Mouse (Mus musculus) heart, embryonic 13.5 days (tissue): ENCODE results near the gene Gm36210. TPM values are rescaled to one million over a fixed set of nuclear protein-coding genes. Genes with fewer than 3 reads are reported as not detected.
A peak's percentile ranks its signal among the peaks of the same experiment; 100 is the strongest.
"Not testable (repeated sequence)": the region's sequence is repeated elsewhere in the genome, so short reads cannot be mapped to it uniquely, and the experiment has no call there.

Experiments used
- ATAC-seq: fragments of 200-750 bp; cut with Nextera tagmentation; 2 replicates; pipeline ENCODE4 v1.8.0; 2017; ENCODE audit warnings: moderate TSS enrichment; ENCODE audit not compliant: insufficient number of reproducible peaks, low FRiP score, low TSS enrichment; ENCODE audit errors: extremely low read depth
- H3K27ac ChIP-seq: fragments of 300-500 bp; sonication (generic); replicated peaks from 2 replicates; pipeline ENCODE4 v1.5.1; 2015; ENCODE audit warnings: moderate library complexity, mild to moderate bottlenecking, inconsistent platforms
- H3K27me3 ChIP-seq: fragments of 300-500 bp; sonication (generic); replicated peaks from 2 replicates; pipeline ENCODE4 v1.6.1; 2015; ENCODE audit warnings: mild to moderate bottlenecking, inconsistent platforms
- H3K36me3 ChIP-seq: fragments of 300-500 bp; sonication (generic); 2 replicates; pipeline ENCODE4 v1.6.1; 2015; ENCODE audit warnings: mild to moderate bottlenecking, inconsistent platforms
- H3K4me1 ChIP-seq: fragments of 300-500 bp; sonication (generic); 2 replicates; pipeline ENCODE4 v1.6.1; 2015; ENCODE audit warnings: inconsistent platforms
- H3K4me2 ChIP-seq: fragments of 300-500 bp; sonication (generic); 2 replicates; pipeline ENCODE4 v1.6.1; 2015; ENCODE audit warnings: inconsistent platforms, mild to moderate bottlenecking, moderate library complexity
- H3K4me3 ChIP-seq: fragments of 300-500 bp; sonication (generic); 2 replicates; pipeline ENCODE4 v1.5.1; 2015; ENCODE audit warnings: moderate library complexity, mild to moderate bottlenecking, inconsistent platforms
- H3K9ac ChIP-seq: fragments of 300-500 bp; sonication (generic); 2 replicates; pipeline ENCODE4 v1.6.1; 2015; ENCODE audit warnings: inconsistent platforms, mild to moderate bottlenecking, moderate library complexity
- H3K9me3 ChIP-seq: fragments of 300-500 bp; sonication (generic); 2 replicates; pipeline ENCODE4 v1.6.1; 2016; ENCODE audit warnings: inconsistent platforms
- WGBS: fragments of 180-500 bp; shearing (Covaris S2); methylation state at CpG from one replicate; pipeline ENCODE4 v1.1.7; 2015; ENCODE audit warnings: mixed read lengths; 5-methylcytosine and 5-hydroxymethylcytosine counted together
- polyA plus RNA-seq: library from polyadenylated mRNA; unstranded; fragments of >200 nt; fragmentation: Nextera tagmentation; extraction: Ambion mirVana; gene quantifications from 2 replicates; pipeline ENCODE4 v1.2.1, GENCODE M21; 2015

Gene Gm36210
- polyA plus RNA-seq, 1 experiment from 2014 or later: not detected

- no peak overlapping the region for H3K4me2 ChIP-seq
- H3K27me3 ChIP-seq: no peaks in the 10 kb centered on the region
- no peaks in the 10 kb centered on the region for H3K9me3 ChIP-seq
- no peak overlapping the region for H3K27ac ChIP-seq
- peaks cover 2% of the 10 kb centered on the region for H3K36me3 ChIP-seq
- WGBS: 50% methylated on average over 5 of the region's 5 CpGs
- no peak for ATAC-seq
- H3K4me1 ChIP-seq: peaks cover 21% of the 10 kb centered on the region
- H3K9ac ChIP-seq: no peak overlapping the region
- no peak overlapping the region for H3K4me3 ChIP-seq
Measured at GRCm38 (mm10) chr7:4912248-4912647, 5.9 kb upstream of the Gm36210 start.

GRCm38 (mm10) chr7:4911561-4911960 lies 5.2 kb upstream of the Gm36210 start:
- whole genome bisulfite sequencing: 31% methylated on average over 9 of the region's 9 CpGs
- ATAC-seq: no peak
- Histone ChIP-seq H3K27ac (no peak overlapping the region), H3K36me3 (no peaks in the 10 kb centered on the region), H3K27me3 (no peaks in the 10 kb centered on the region), H3K4me1 (peaks cover 22% of the 10 kb centered on the region), H3K9ac (no peak overlapping the region), H3K9me3 (no peaks in the 10 kb centered on the region), H3K4me3 (no peak overlapping the region), H3K4me2 (no peak overlapping the region)

- Histone ChIP-seq H3K36me3 (no peaks in the 10 kb centered on the region), H3K27me3 (peaks cover 5% of the 10 kb centered on the region; the same call in 1 of the 2 replicates), H3K4me3 (no peak overlapping the region), H3K27ac (no peak overlapping the region), H3K9me3 (peaks cover 4% of the 10 kb centered on the region; the same call in 1 of the 2 replicates), H3K4me2 (no peak overlapping the region), H3K9ac (no peak overlapping the region), H3K4me1 (peaks cover 27% of the 10 kb centered on the region)
- ATAC-seq: no peak
- 75% methylated on average over 9 of the region's 9 CpGs for WGBS
Measured at GRCm38 (mm10) chr7:4902404-4902803, 3.9 kb downstream of the Gm36210 start.

- peaks cover 4% of the 10 kb centered on the region; the same call in 1 of the 2 replicates for H3K9me3 ChIP-seq
- no peaks in the 10 kb centered on the region for H3K36me3 ChIP-seq
- 50% methylated on average over 8 of the region's 8 CpGs for WGBS
- no peak overlapping the region for H3K9ac ChIP-seq
- peaks cover 18% of the 10 kb centered on the region for H3K4me1 ChIP-seq
- ATAC-seq: no peak
- H3K4me3 ChIP-seq: peak overlapping the region; percentile 49
- H3K27ac ChIP-seq: peak overlapping the region; percentile 87; the same call in 1 of the 2 replicates
- peak overlapping the region; percentile 71 for H3K4me2 ChIP-seq
- peaks cover 5% of the 10 kb centered on the region; the same call in 1 of the 2 replicates for H3K27me3 ChIP-seq
Measured at GRCm38 (mm10) chr7:4901171-4901570, 5.1 kb downstream of the Gm36210 start.

GRCm38 (mm10) chr7:4900523-4900851 lies 5.8 kb downstream of the Gm36210 start:
- Histone ChIP-seq H3K9ac (peak overlapping the region; percentile 77), H3K36me3 (no peaks in the 10 kb centered on the region), H3K27me3 (peaks cover 5% of the 10 kb centered on the region; the same call in 1 of the 2 replicates), H3K4me3 (peak overlapping the region; percentile 49), H3K4me2 (peak overlapping the region; percentile 71), H3K9me3 (peaks cover 4% of the 10 kb centered on the region; the same call in 1 of the 2 replicates), H3K27ac (peak overlapping the region; percentile 87), H3K4me1 (peaks cover 18% of the 10 kb centered on the region)
- ATAC-seq: no peak
- WGBS: 17% methylated on average over 10 of the region's 11 CpGs

- WGBS: 4% methylated on average over 19 of the region's 19 CpGs
- H3K4me1 ChIP-seq: peaks cover 18% of the 10 kb centered on the region
Measured at GRCm38 (mm10) chr7:4899649-4900522, 6.4 kb downstream of the Gm36210 start.

GRCm38 (mm10) chr7:4898851-4899648 lies 7.3 kb downstream of the Gm36210 start:
- WGBS: 16% methylated on average over 18 of the region's 18 CpGs
- peak overlapping the region; percentile 49 for H3K4me3 ChIP-seq
- no peak overlapping the region for H3K27ac ChIP-seq
- peak overlapping the region; percentile 77 for H3K9ac ChIP-seq
- H3K27me3 ChIP-seq: peaks cover 5% of the 10 kb centered on the region; the same call in 1 of the 2 replicates
- peak; percentile 19; the same call in 1 of the 2 replicates for ATAC-seq
- peak overlapping the region; percentile 71 for H3K4me2 ChIP-seq
- H3K9me3 ChIP-seq: peaks cover 4% of the 10 kb centered on the region; the same call in 1 of the 2 replicates
- peaks cover 18% of the 10 kb centered on the region for H3K4me1 ChIP-seq
- H3K36me3 ChIP-seq: no peaks in the 10 kb centered on the region

More at GRCm38 (mm10) chr7:4899649-4900522, 6.4 kb downstream of the Gm36210 start:
- peak overlapping the region; percentile 87 for H3K27ac ChIP-seq
- H3K9ac ChIP-seq: peak overlapping the region; percentile 77
- H3K4me2 ChIP-seq: peak overlapping the region; percentile 71
- H3K9me3 ChIP-seq: peaks cover 4% of the 10 kb centered on the region; the same call in 1 of the 2 replicates
- ATAC-seq: peak; percentile 17; the same call in 1 of the 2 replicates
- H3K27me3 ChIP-seq: peaks cover 5% of the 10 kb centered on the region; the same call in 1 of the 2 replicates
- H3K4me3 ChIP-seq: peak overlapping the region; percentile 49
- H3K36me3 ChIP-seq: no peaks in the 10 kb centered on the region

- WGBS: 46% methylated on average over 11 of the region's 11 CpGs
- Histone ChIP-seq H3K4me3 (no peak overlapping the region), H3K36me3 (peaks cover 4% of the 10 kb centered on the region; the same call in 1 of the 2 replicates), H3K27ac (no peak overlapping the region), H3K4me1 (peaks cover 11% of the 10 kb centered on the region), H3K4me2 (no peak overlapping the region), H3K27me3 (peaks cover 5% of the 10 kb centered on the region; the same call in 1 of the 2 replicates), H3K9me3 (no peaks in the 10 kb centered on the region), H3K9ac (no peak overlapping the region)
- ATAC-seq: no peak
Measured at GRCm38 (mm10) chr7:4895186-4895585, 11.1 kb downstream of the Gm36210 start.

GRCm38 (mm10) chr7:4886680-4887079 lies 19.6 kb downstream of the Gm36210 start:
- no peak overlapping the region for H3K9ac ChIP-seq
- H3K36me3 ChIP-seq: peaks cover 6% of the 10 kb centered on the region
- H3K4me2 ChIP-seq: no peak overlapping the region
- no peaks in the 10 kb centered on the region for H3K27me3 ChIP-seq
- 64% methylated on average over 4 of the region's 4 CpGs for WGBS
- no peak for ATAC-seq
- H3K9me3 ChIP-seq: peaks cover 8% of the 10 kb centered on the region; the same call in 1 of the 2 replicates
- H3K4me1 ChIP-seq: no peaks in the 10 kb centered on the region
- H3K4me3 ChIP-seq: no peak overlapping the region
- H3K27ac ChIP-seq: no peak overlapping the region

- H3K36me3 ChIP-seq, H3K9me3 ChIP-seq, H3K27me3 ChIP-seq, ATAC-seq, H3K9ac ChIP-seq, H3K4me3 ChIP-seq, H3K27ac ChIP-seq, H3K4me2 ChIP-seq: not testable (repeated sequence)
- WGBS: 74% methylated on average over 1 of the region's 1 CpGs
- H3K4me1 ChIP-seq: peaks cover 17% of the 10 kb centered on the region
Measured at GRCm38 (mm10) chr7:4879036-4879435, 27.3 kb downstream of the Gm36210 start.

- Histone ChIP-seq H3K4me1 (peaks cover 17% of the 10 kb centered on the region), H3K4me2 (no peak overlapping the region; the same call in 1 of the 2 replicates), H3K4me3 (no peak overlapping the region), H3K27ac (no peak overlapping the region), H3K36me3 (peaks cover 6% of the 10 kb centered on the region; the same call in 1 of the 2 replicates), H3K27me3 (no peaks in the 10 kb centered on the region), H3K9me3 (peaks cover 8% of the 10 kb centered on the region; the same call in 1 of the 2 replicates), H3K9ac (no peak overlapping the region)
- no peak for ATAC-seq
Measured at GRCm38 (mm10) chr7:4878186-4878585, 28.1 kb downstream of the Gm36210 start.
